Mouse (Mus musculus) heart, embryonic 14.5 days (tissue): Measurements from ENCODE around the gene Alyref2. TPM values are rescaled to one million over a fixed set of nuclear protein-coding genes. Genes with fewer than 3 reads are reported as not detected.
A peak's percentile ranks its signal among the peaks of the same experiment; 100 is the strongest.

ENCODE experiments used
- ATAC-seq: fragments of 200-750 bp; cut with Nextera tagmentation; 2 replicates; pipeline ENCODE4 v1.8.0; 2017; ENCODE audit warnings: low read depth, moderate TSS enrichment; ENCODE audit not compliant: insufficient number of reproducible peaks, insufficient read depth, low FRiP score
- H3K27ac ChIP-seq, 2 experiments: fragments of 200-500 bp in 1 of 2; fragments of 300-500 bp in 1 of 2; sonication (generic) in 1 of 2; replicated peaks in 1 of 2; 2 replicates each; pipeline ENCODE4 v1.5.1; 2012 to 2014; ENCODE audit warnings: low read depth in 2 of 2, low read length in 2 of 2, control low read depth in 1 of 2, mild to moderate bottlenecking in 1 of 2, mixed read lengths in 1 of 2; ENCODE audit not compliant: control insufficient read depth in 1 of 2, insufficient read depth in 1 of 2
- H3K27me3 ChIP-seq: fragments of 300-500 bp; sonication (generic); 2 replicates; pipeline ENCODE4 v1.6.1; 2014; ENCODE audit warnings: mild to moderate bottlenecking, low read length, control low read depth; ENCODE audit not compliant: control insufficient read depth, insufficient read depth
- H3K36me3 ChIP-seq: fragments of 300-500 bp; sonication (generic); 2 replicates; pipeline ENCODE4 v1.6.1; 2014; ENCODE audit warnings: mild to moderate bottlenecking, control low read depth, low read length, mixed read lengths; ENCODE audit not compliant: control insufficient read depth, insufficient read depth
- H3K4me1 ChIP-seq, 2 experiments: fragments of 200-500 bp in 1 of 2; fragments of 300-500 bp in 1 of 2; sonication (generic) in 1 of 2; 2 replicates each; pipeline ENCODE4 v1.6.1; 2012 to 2014; ENCODE audit warnings: low read length in 2 of 2, control low read depth in 1 of 2, mixed read lengths in 1 of 2; ENCODE audit not compliant: control insufficient read depth in 2 of 2, insufficient read depth in 2 of 2
- H3K4me2 ChIP-seq: fragments of 300-500 bp; sonication (generic); 2 replicates; pipeline ENCODE4 v1.6.1; 2014; ENCODE audit warnings: mild to moderate bottlenecking, low read length
- H3K4me3 ChIP-seq, 2 experiments: fragments of 200-500 bp in 1 of 2; fragments of 300-500 bp in 1 of 2; sonication (generic) in 1 of 2; 2 replicates each; pipeline ENCODE4 v1.5.1; 2012 to 2014; ENCODE audit warnings: low read length in 2 of 2, mild to moderate bottlenecking in 2 of 2, control low read depth in 1 of 2, low read depth in 1 of 2, moderate library complexity in 1 of 2; ENCODE audit not compliant: control insufficient read depth in 1 of 2, insufficient read depth in 1 of 2
- H3K9ac ChIP-seq: fragments of 300-500 bp; sonication (generic); 2 replicates; pipeline ENCODE4 v1.6.1; 2014; ENCODE audit warnings: mild to moderate bottlenecking, low read length
- H3K9me3 ChIP-seq: fragments of 300-500 bp; sonication (generic); 2 replicates; pipeline ENCODE4 v1.6.1; 2016; ENCODE audit warnings: low read length, control low read depth; ENCODE audit not compliant: control insufficient read depth
- WGBS: fragments of 180-500 bp; shearing (Covaris S2); extraction: QIAGEN DNeasy Blood & Tissue Kit; methylation state at CpG from one replicate; pipeline ENCODE4 v1.1.7; 2014; 5-methylcytosine and 5-hydroxymethylcytosine counted together
- polyA plus RNA-seq: library from polyadenylated mRNA; unstranded; fragments of >200 nt; fragmentation: Nextera tagmentation; extraction: Ambion mirVana; gene quantifications from 2 replicates; pipeline ENCODE4 v1.2.1, GENCODE M21; 2014

Gene Alyref2
- polyA plus RNA-seq, 1 experiment from 2014 or later = 12.9 TPM

DNA sequence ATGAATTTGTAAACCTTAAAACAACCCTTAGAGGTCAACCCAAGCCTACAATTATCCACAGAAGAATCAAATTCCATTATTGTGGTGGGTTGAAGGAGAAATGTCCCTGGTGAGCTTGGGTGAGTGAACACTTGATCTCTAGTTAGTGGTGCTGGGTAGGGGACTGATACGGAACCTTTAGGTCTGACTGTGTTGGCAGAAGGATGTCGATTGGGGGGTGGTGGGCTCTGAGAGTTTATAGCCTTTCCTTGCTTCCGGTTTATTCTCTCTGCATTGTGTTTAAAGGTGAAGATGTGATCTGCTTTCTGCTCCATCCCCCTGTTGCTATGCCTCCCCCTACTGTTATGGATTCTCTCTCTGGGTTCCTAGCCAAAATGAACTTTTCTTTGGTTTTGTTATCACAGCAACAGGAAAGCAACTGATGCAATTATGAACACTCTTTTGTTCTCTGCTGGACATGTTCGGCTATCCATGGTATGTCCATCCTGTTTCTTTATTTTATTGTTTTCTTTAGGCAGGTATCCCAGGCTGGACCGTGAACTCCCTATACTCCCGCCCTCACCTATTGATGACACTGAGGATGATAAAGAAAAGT, 2.2 kb upstream of the Alyref2 start:
- no peak for ATAC-seq
- H3K36me3 ChIP-seq = no peaks in the 10 kb centered on the region
- H3K9me3 ChIP-seq = no peaks in the 10 kb centered on the region
- 53% methylated on average over 6 of the region's 6 CpGs for WGBS
- H3K4me2 ChIP-seq = peak overlapping the region; percentile 72; the same call in 1 of the 2 replicates
- no peak overlapping the region for H3K27ac ChIP-seq
- H3K4me1 ChIP-seq = peaks cover 2 to 8% of the 10 kb centered on the region in 2 experiments; a peak in 3 of 4 replicates
- no peaks in the 10 kb centered on the region for H3K27me3 ChIP-seq
- no peak overlapping the region for H3K9ac ChIP-seq
- H3K4me3 ChIP-seq = no peak overlapping the region

DNA sequence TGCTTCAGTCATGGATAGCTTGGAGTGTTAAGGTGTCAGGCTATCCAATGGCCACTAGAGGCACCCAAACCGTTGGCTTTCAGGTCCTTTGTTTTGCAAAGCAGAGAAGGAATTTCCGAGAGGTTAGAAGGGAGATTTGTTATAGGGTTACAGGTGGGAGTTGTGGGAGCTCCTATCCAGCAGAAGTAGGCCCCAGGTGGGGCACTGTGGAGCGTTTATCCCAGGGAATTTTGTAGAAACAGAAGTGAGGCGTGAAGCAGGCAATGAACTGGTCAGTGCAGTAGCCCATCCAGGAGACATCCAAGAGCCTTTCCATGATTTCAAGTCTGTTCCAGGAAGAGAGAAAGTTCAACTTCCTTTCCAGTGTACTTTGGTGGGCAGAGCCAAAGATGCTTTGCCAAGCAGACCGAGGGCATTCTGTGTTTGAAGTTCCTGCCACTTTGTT, 1.6 kb upstream of the Alyref2 start:
- Histone ChIP-seq H3K27me3 (no peaks in the 10 kb centered on the region), H3K4me1 (peaks cover 2 to 8% of the 10 kb centered on the region in 2 experiments; a peak in 3 of 4 replicates), H3K9ac (peak overlapping the region; percentile 70), H3K9me3 (no peaks in the 10 kb centered on the region), H3K4me3 (peak overlapping the region; percentile 27 to 31; a peak in 2 of 4 replicates), H3K4me2 (peak overlapping the region; percentile 72), H3K36me3 (no peaks in the 10 kb centered on the region), H3K27ac (peak overlapping the region; percentile 80 to 94)
- WGBS = 2% methylated on average over 5 of the region's 5 CpGs
- ATAC-seq = no peak

DNA sequence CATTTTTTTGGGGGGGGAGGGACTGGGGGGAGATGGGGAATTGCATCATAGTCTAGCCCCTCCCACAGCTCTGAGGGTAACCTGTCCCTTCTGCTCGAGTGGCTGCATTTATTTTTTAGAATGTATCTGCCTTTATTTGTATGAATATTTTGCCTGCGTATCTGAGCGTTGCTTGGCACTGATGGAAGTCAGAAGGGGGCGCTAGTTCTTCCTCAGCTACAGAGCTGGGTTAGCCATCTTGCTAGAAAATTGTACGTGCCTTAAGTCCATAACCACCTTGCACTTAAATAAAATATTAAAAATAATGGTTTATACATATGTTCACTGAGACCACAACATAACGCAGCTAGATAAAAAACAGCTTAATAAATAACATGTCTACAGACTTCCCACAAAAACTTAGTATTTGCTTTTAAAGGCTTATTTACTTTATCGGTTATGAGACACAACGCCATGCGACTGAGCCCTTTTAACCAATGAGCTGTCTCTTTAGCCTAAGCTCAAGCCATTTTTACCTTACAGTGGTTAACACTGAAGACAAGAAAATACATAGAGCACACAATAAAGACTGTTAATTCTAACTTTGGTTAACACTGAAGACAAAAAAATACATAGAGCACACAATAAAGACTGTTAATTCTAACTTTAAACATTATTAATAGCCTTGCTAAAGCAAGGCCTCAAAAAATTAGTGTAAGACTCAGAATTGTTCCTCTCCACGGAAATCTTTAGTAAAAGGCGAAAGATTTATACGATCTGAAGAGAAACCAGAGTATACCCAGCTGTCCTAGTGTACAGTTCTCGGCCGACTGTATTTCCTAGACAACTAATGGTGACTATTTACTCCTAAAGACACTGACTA, 659 bp upstream of the Alyref2 start:
- Histone ChIP-seq H3K4me2 (peak overlapping the region; percentile 72), H3K9me3 (no peaks in the 10 kb centered on the region), H3K4me3 (peak overlapping the region in 1 of 2 experiments; percentile 64; a peak in 1 of 4 replicates), H3K36me3 (no peaks in the 10 kb centered on the region), H3K27me3 (no peaks in the 10 kb centered on the region), H3K9ac (peak overlapping the region; percentile 90), H3K4me1 (peaks cover 2 to 8% of the 10 kb centered on the region in 2 experiments; a peak in 3 of 4 replicates), H3K27ac (peak overlapping the region; percentile 76 to 94)
- ATAC-seq = peak; percentile 73
- WGBS = 1% methylated on average over 14 of the region's 14 CpGs

DNA sequence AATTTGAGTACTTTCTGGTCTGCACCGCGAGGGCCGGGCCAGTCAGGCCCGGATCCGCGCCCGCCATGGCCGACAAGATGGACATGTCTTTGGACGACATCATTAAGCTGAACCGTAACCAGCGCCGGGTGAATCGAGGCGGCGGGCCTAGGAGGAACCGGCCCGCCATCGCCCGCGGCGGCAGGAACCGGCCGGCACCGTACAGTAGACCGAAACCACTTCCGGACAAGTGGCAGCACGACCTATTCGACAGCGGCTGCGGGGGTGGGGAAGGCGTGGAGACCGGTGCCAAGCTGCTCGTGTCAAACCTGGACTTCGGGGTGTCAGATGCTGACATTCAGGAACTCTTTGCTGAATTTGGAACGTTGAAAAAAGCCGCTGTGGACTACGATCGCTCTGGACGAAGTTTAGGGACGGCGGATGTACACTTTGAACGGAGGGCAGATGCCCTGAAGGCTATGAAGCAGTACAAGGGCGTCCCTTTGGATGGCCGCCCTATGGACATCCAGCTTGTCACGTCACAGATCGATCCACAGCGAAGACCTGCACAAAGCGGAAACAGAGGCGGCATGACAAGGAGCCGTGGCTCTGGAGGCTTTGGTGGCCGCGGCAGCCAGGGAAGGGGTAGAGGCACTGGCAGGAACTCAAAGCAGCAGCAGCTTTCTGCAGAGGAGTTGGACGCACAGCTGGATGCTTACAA, 464 bp downstream of the Alyref2 start:
- Histone ChIP-seq H3K36me3 (no peaks in the 10 kb centered on the region), H3K27ac (peak overlapping the region; percentile 90 to 94), H3K9me3 (no peaks in the 10 kb centered on the region), H3K9ac (peak overlapping the region; percentile 90), H3K4me2 (peak overlapping the region; percentile 72), H3K4me1 (peaks cover 2 to 8% of the 10 kb centered on the region in 2 experiments; a peak in 3 of 4 replicates), H3K27me3 (no peaks in the 10 kb centered on the region), H3K4me3 (peak overlapping the region; percentile 64 to 86)
- WGBS = under 1% methylated on average over 53 of the region's 53 CpGs
- peak; percentile 49 for ATAC-seq

DNA sequence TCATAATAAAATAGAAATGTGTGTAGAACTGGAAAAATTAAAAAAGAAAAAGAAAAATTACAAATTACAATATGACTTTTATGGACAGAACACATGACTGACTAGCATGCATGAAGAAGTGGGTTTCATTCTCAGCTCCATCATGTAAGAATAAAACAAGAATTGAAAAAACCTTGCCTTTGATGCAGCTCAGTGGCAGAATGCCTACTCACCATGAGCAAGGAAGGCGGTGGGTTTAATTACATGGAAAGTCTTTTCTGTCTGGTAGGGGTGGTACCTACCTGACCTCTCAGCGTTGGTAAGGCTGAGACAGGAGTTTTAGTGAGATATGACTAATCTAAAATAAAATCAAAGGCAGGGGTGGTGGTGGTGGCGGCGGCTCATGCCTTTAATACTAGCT, 1.3 kb downstream of the Alyref2 start:
- Histone ChIP-seq H3K4me3 (peak overlapping the region in 1 of 2 experiments; percentile 64; a peak in 2 of 4 replicates), H3K27me3 (no peaks in the 10 kb centered on the region), H3K36me3 (no peaks in the 10 kb centered on the region), H3K4me2 (peak overlapping the region; percentile 72), H3K27ac (no peak overlapping the region), H3K9ac (peak overlapping the region; percentile 90), H3K4me1 (peaks cover 2 to 8% of the 10 kb centered on the region in 2 experiments; a peak in 3 of 4 replicates), H3K9me3 (no peaks in the 10 kb centered on the region)
- WGBS = 76% methylated on average over 4 of the region's 4 CpGs
- no peak for ATAC-seq

DNA sequence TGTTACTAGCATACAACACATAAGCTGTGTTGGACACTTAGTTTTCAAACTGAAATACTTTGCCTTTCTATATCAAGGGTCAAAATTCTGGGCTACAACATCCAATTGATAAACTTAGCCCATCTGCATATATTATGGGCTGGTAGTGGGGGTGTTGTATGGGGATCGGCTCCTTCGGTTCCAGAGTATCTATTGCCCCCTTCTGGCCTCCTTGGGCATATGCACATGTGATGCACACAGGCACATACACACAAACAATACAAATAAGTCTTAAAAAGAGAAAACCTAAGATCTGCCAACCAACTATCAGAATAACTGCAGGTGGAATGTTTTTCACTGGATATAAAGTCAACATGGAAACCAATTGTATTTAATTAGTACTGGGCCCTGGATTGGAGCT, 10.0 kb downstream of the Alyref2 start:
- H3K4me2 ChIP-seq = no peak overlapping the region
- H3K4me3 ChIP-seq = no peak overlapping the region
- H3K9ac ChIP-seq = no peak overlapping the region
- no peaks in the 10 kb centered on the region for H3K36me3 ChIP-seq
- no peaks in the 10 kb centered on the region; the same call in 1 of the 2 replicates for H3K9me3 ChIP-seq
- H3K27me3 ChIP-seq = no peaks in the 10 kb centered on the region
- WGBS = 85% methylated on average over 2 of the region's 2 CpGs
- H3K27ac ChIP-seq = no peak overlapping the region
- no peaks in the 10 kb centered on the region for H3K4me1 ChIP-seq
- ATAC-seq = no peak

DNA sequence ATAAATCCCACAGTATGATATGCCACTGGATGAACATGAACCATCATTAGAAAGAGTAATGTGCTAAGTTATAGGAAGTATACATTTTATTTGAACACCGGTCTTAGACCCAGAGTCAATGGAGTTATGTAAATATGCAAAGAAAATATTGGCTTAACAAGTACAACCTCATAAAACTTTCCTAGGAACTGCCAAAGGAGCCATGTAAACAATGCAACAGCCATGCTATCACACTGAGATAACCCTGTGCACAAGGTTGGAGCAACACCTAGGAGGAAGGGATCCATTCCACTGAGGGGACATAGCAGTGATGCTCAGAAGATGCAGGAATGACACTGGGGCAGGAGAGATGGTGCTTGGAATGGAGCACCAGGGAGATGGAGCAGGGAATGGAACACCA, 10.5 kb downstream of the Alyref2 start:
- Histone ChIP-seq H3K4me2 (no peak overlapping the region), H3K9me3 (no peaks in the 10 kb centered on the region; the same call in 1 of the 2 replicates), H3K36me3 (no peaks in the 10 kb centered on the region), H3K4me1 (no peaks in the 10 kb centered on the region), H3K4me3 (no peak overlapping the region), H3K27me3 (no peaks in the 10 kb centered on the region), H3K27ac (no peak overlapping the region), H3K9ac (no peak overlapping the region)
- ATAC-seq = no peak
- WGBS = 88% methylated on average over 1 of the region's 1 CpGs
